Mouse (Mus musculus) lung, postnatal 0 days (tissue): ENCODE data around the gene Gata3.

Experiments
- CTCF ChIP-seq: IDR thresholded peaks from 2 replicates; pipeline ENCODE4 v1.5.1; 2016; ENCODE audit warnings: antibody characterized with exemption, mild to moderate bottlenecking
- EP300 ChIP-seq: IDR thresholded peaks from 2 replicates; pipeline ENCODE4 v1.6.1; 2016; ENCODE audit warnings: antibody characterized with exemption, mild to moderate bottlenecking, control low read depth

DNA sequence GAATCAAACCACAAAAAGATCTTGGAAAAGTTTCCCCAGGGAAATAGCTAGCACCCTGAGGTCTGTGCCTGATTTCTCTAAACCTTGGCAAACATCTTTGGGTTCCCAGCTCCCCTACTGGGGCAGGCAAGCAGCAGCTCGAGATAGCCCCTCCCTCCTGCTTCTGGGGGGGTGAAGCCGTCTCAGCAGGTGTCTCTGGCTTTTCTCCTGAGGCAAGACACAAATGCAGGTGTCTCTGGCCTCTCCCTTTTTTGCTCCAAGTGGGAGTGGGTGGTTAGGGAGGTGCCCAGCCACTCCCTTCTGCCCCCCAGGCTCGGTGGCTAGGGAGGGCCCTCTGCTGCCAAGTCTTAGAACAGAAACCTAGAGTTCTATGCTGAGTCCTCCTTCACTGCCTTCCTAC lies 62.2 kb downstream of the Gata3 start:
- TF ChIP-seq CTCF (no peak), EP300 (no peak)
